Mouse (Mus musculus) urinary bladder, postnatal 10 days (tissue): ENCODE results near the gene Rhog.

Experiments used
- DNase-seq: peaks from one replicate; pipeline ENCODE4 v3.0.0; 2022; ENCODE audit warnings: low spot score

The Rhog gene

DNA sequence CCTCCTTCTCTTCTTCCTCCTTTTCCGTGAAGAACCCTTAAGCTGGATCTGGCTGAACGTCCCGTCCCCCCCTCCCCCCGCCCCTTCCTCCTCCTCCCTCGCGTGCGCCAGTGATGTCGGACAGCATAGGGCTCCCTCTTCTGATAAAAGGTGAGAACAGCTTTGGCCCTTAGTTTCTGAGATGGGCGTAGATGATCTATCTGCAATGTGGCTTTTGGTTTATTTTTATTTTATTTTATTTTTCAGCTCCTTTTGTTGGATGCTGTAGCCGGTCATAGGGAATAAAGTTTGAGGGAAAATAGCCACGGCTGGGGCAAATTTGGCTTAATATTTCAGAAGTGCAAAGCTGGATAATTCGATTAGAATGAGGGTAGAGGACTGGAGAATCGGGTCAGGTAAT, 33.5 kb downstream of the Rhog start:
- no peak for DNase-seq

DNA sequence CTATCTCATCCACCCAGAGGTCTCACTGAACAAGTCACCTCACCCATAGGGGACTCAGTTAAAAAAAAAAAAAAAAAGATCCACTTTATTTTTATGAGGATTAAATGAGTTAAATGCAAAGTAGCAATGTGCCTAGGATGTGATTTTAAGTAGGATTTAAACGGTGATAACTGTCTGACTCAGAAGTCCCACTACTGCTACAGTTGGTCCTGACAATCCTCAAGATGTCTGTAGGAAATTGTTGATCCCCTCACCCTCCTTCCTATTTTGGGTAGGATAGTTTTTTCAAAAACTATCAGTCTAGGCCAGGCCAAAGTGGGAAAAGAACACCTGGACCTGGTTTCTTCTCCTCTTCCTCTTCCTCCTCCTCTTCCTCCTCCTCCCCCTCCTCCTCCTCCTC, 34.0 kb downstream of the Rhog start:
- DNase-seq = no peak

DNA sequence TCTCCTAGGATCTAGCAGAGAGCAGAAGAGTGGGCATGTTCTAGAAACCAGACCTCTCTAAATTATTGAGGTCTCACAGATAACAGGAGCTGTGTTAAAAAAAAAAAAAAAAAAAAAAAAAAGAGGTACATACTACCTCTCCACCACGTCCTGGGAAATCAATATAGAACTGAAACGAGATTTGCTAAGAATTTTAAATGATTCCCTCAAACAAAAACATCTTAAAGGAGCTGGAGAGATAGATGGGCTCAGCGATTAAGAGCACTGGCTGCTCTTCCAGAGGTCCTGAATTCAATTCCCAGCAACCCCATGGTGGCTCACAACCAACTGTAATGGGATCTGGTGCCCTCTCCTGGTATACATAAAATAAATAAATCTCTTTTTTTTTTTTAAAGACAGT, 44.8 kb downstream of the Rhog start:
- DNase-seq = no peak

- peak; percentile 97 for DNase-seq
These were observed 45.8 kb downstream of the Rhog start, which contains the start of the genes Nup98 and Pgap2 for GRCm38 (mm10) chr7:102209756-102210721. Gene Nup98 (minus strand): TSS chr7:102210176. Gene Pgap2 (plus strand): TSS chr7:102210208.

DNA sequence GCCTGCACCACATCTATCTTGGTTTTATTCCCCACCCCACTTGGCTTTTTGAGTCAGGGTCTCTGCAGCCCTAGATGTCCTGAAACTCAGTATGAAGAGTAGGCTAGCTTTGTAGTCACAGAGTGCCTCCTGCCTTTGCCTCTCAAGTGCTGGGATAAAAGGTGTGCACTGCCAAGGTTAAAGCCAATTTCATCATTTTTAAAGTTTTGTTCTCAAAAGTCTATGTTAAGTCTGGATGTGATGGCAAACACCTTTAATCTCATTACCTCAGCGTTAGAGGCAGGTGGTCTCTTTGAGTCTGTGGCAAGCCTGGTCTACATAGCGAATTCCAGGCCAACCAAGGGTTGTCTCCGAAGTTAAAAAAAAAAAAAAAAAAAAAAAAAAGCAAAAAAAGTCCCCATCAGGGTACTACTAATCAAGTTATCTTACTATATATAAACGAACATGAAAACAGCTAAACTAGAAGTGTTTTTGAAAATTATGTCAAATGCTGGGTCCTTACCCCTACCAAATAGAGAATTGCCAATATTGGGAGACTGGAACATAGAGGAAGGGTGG, 47.0 kb downstream of the Rhog start:
- DNase-seq = no peak

GRCm38 (mm10) chr7:102205646-102206045, 50.2 kb downstream of the Rhog start:
- DNase-seq = no peak

- no peak for DNase-seq
These were observed 51.5 kb downstream of the Rhog start for GRCm38 (mm10) chr7:102204296-102204857.

- no peak for DNase-seq
These were observed 54.7 kb downstream of the Rhog start for GRCm38 (mm10) chr7:102200996-102201785.

GRCm38 (mm10) chr7:102200576-102200975, 55.3 kb downstream of the Rhog start:
- no peak for DNase-seq

DNA sequence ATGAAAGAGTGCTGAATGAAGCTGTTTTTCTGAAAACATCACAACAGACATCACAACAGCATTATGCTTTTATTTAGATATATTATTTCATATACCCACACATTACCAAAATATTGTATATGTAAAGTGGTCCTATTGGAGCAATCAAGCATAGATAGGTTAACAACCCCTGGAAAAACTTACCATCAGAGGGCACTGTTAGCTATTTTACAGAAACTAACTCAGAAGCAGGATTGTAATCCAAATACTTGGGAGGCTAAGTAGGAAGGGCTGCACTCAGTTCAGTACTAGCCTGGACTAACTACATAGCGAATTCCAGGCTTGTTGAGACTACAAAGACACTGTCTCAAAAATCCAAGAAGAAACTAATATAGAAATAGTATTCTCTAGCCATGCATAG, 63.5 kb downstream of the Rhog start:
- no peak for DNase-seq
